Mouse (Mus musculus): ENCODE results near the gene Ass1. TPM values are rescaled to one million over a fixed set of nuclear protein-coding genes. Genes with fewer than 3 reads are reported as not detected.

The Ass1 gene
- polyA plus RNA-seq, 1 experiment from 2014 or later: 6.8 TPM

GRCm38 (mm10) chr2:31448756-31449440, 21.1 kb upstream of the Ass1 start:
- no peak overlapping the region for H3K27ac ChIP-seq

GRCm38 (mm10) chr2:31449441-31449815, 20.6 kb upstream of the Ass1 start:
- Histone ChIP-seq H3K4me3 (no peak overlapping the region), H3K9me3 (replicated peaks) (no peaks in the 10 kb centered on the region), H3K27me3 (ENCODE audit: low read depth, poor library complexity, severe bottlenecking) (peaks cover 8% of the 10 kb centered on the region; the same call in 1 of the 2 replicates), H3K36me3 (no peaks in the 10 kb centered on the region), H3K4me1 (peaks cover 61% of the 10 kb centered on the region), H3K27ac (no peak overlapping the region)
- no peak for DNase-seq (ENCODE audit: low spot score)
- WGBS: 73% methylated on average over 4 of the region's 4 CpGs

More at GRCm38 (mm10) chr2:31448756-31449440, 21.1 kb upstream of the Ass1 start:
- Histone ChIP-seq H3K36me3 (no peaks in the 10 kb centered on the region), H3K4me1 (peaks cover 56% of the 10 kb centered on the region), H3K4me3 (no peak overlapping the region), H3K27me3 (ENCODE audit: low read depth, poor library complexity, severe bottlenecking) (peaks cover 8% of the 10 kb centered on the region; the same call in 1 of the 2 replicates), H3K9me3 (replicated peaks) (no peaks in the 10 kb centered on the region)
- WGBS: 61% methylated on average over 3 of the region's 3 CpGs
- no peak for DNase-seq (ENCODE audit: low spot score)

- Histone ChIP-seq H3K4me3 (no peak overlapping the region), H3K36me3 (no peaks in the 10 kb centered on the region), H3K27ac (no peak overlapping the region), H3K27me3 (ENCODE audit: low read depth, poor library complexity, severe bottlenecking) (peaks cover 8% of the 10 kb centered on the region; the same call in 1 of the 2 replicates), H3K4me1 (peaks cover 66% of the 10 kb centered on the region), H3K9me3 (replicated peaks) (no peaks in the 10 kb centered on the region)
- DNase-seq (ENCODE audit: low spot score): no peak
- WGBS: 92% methylated on average over 4 of the region's 4 CpGs
Observed at GRCm38 (mm10) chr2:31449902-31450301, 20.1 kb upstream of the Ass1 start.

GRCm38 (mm10) chr2:31450661-31451060, 19.3 kb upstream of the Ass1 start:
- H3K36me3 ChIP-seq: no peaks in the 10 kb centered on the region
- H3K9me3 ChIP-seq (replicated peaks): no peaks in the 10 kb centered on the region
- no peak overlapping the region for H3K4me3 ChIP-seq
- H3K4me1 ChIP-seq: peaks cover 66% of the 10 kb centered on the region
- no peak overlapping the region for H3K27ac ChIP-seq
- no peak for DNase-seq (ENCODE audit: low spot score)
- WGBS: 56% methylated on average over 3 of the region's 3 CpGs
- H3K27me3 ChIP-seq (ENCODE audit: low read depth, poor library complexity, severe bottlenecking): peaks cover 8% of the 10 kb centered on the region; the same call in 1 of the 2 replicates

- no peaks in the 10 kb centered on the region for H3K36me3 ChIP-seq
- DNase-seq (ENCODE audit: low spot score): no peak
- H3K4me1 ChIP-seq: peaks cover 58% of the 10 kb centered on the region
- H3K27me3 ChIP-seq (ENCODE audit: low read depth, poor library complexity, severe bottlenecking): peaks cover 8% of the 10 kb centered on the region; the same call in 1 of the 2 replicates
- no peaks in the 10 kb centered on the region for H3K9me3 ChIP-seq (replicated peaks)
- WGBS: 34% methylated on average over 1 of the region's 1 CpGs
- no peak overlapping the region for H3K4me3 ChIP-seq
- no peak overlapping the region for H3K27ac ChIP-seq
Observed at GRCm38 (mm10) chr2:31451530-31451929, 18.5 kb upstream of the Ass1 start.

- no peaks in the 10 kb centered on the region for H3K36me3 ChIP-seq
- WGBS: 81% methylated on average over 13 of the region's 13 CpGs
- H3K9me3 ChIP-seq (replicated peaks): no peaks in the 10 kb centered on the region
- H3K4me3 ChIP-seq: no peak overlapping the region
- DNase-seq (ENCODE audit: low spot score): no peak
- H3K4me1 ChIP-seq: peaks cover 57% of the 10 kb centered on the region
- peak overlapping the region; percentile 30; the same call in 1 of the 2 replicates for H3K27ac ChIP-seq
- peaks cover 20% of the 10 kb centered on the region for H3K27me3 ChIP-seq (ENCODE audit: low read depth, poor library complexity, severe bottlenecking)
Observed at GRCm38 (mm10) chr2:31453011-31453410, 17.0 kb upstream of the Ass1 start.

- 34% methylated on average over 11 of the region's 11 CpGs for WGBS
- Histone ChIP-seq H3K27me3 (ENCODE audit: low read depth, poor library complexity, severe bottlenecking) (peaks cover 26% of the 10 kb centered on the region), H3K36me3 (no peaks in the 10 kb centered on the region), H3K4me1 (peaks cover 58% of the 10 kb centered on the region), H3K27ac (no peak overlapping the region), H3K9me3 (replicated peaks) (no peaks in the 10 kb centered on the region), H3K4me3 (no peak overlapping the region)
- DNase-seq (ENCODE audit: low spot score): no peak
Observed at GRCm38 (mm10) chr2:31453559-31454177, 16.3 kb upstream of the Ass1 start.

GRCm38 (mm10) chr2:31454280-31454679, 15.7 kb upstream of the Ass1 start:
- no peak for DNase-seq (ENCODE audit: low spot score)
- Histone ChIP-seq H3K36me3 (no peaks in the 10 kb centered on the region), H3K4me3 (no peak overlapping the region), H3K27me3 (ENCODE audit: low read depth, poor library complexity, severe bottlenecking) (peaks cover 32% of the 10 kb centered on the region), H3K4me1 (peaks cover 59% of the 10 kb centered on the region), H3K27ac (0 out of 2 replicates have a peak overlapping the region, but pooled peaks have one; percentile 31), H3K9me3 (replicated peaks) (no peaks in the 10 kb centered on the region)
- WGBS: 79% methylated on average over 8 of the region's 8 CpGs

GRCm38 (mm10) chr2:31455418-31455817, 14.6 kb upstream of the Ass1 start:
- 85% methylated on average over 7 of the region's 7 CpGs for WGBS
- peaks cover 44% of the 10 kb centered on the region for H3K27me3 ChIP-seq (ENCODE audit: low read depth, poor library complexity, severe bottlenecking)
- H3K27ac ChIP-seq: no peak overlapping the region
- H3K4me1 ChIP-seq: peaks cover 63% of the 10 kb centered on the region
- H3K4me3 ChIP-seq: no peak overlapping the region
- no peaks in the 10 kb centered on the region for H3K36me3 ChIP-seq
- DNase-seq (ENCODE audit: low spot score): no peak
- no peaks in the 10 kb centered on the region for H3K9me3 ChIP-seq (replicated peaks)

- 46% methylated on average over 5 of the region's 5 CpGs for WGBS
- H3K9me3 ChIP-seq (replicated peaks): no peaks in the 10 kb centered on the region
- H3K36me3 ChIP-seq: no peaks in the 10 kb centered on the region
- H3K4me1 ChIP-seq: peaks cover 40% of the 10 kb centered on the region
- H3K27ac ChIP-seq: no peak overlapping the region
- DNase-seq (ENCODE audit: low spot score): no peak
- H3K4me3 ChIP-seq: no peak overlapping the region
- peaks cover 57% of the 10 kb centered on the region for H3K27me3 ChIP-seq (ENCODE audit: low read depth, poor library complexity, severe bottlenecking)
Observed at GRCm38 (mm10) chr2:31458460-31458859, 11.5 kb upstream of the Ass1 start.

- DNase-seq (ENCODE audit: low spot score): no peak
- no peaks in the 10 kb centered on the region for H3K9me3 ChIP-seq (replicated peaks)
- peaks cover 40% of the 10 kb centered on the region for H3K4me1 ChIP-seq
- H3K4me3 ChIP-seq: peak overlapping the region; percentile 63
- no peaks in the 10 kb centered on the region for H3K36me3 ChIP-seq
- peaks cover 57% of the 10 kb centered on the region for H3K27me3 ChIP-seq (ENCODE audit: low read depth, poor library complexity, severe bottlenecking)
- no peak overlapping the region; the same call in 1 of the 2 replicates for H3K27ac ChIP-seq
- WGBS: 30% methylated on average over 16 of the region's 16 CpGs
Observed at GRCm38 (mm10) chr2:31458989-31459936, 10.7 kb upstream of the Ass1 start.

- Histone ChIP-seq H3K36me3 (no peaks in the 10 kb centered on the region), H3K4me1 (peaks cover 42% of the 10 kb centered on the region), H3K27ac (peak overlapping the region; percentile 63), H3K9me3 (replicated peaks) (no peaks in the 10 kb centered on the region), H3K4me3 (peak overlapping the region; percentile 63), H3K27me3 (ENCODE audit: low read depth, poor library complexity, severe bottlenecking) (peaks cover 57% of the 10 kb centered on the region)
- peak; percentile 80 for DNase-seq (ENCODE audit: low spot score)
- 1% methylated on average over 48 of the region's 48 CpGs for WGBS
Observed at GRCm38 (mm10) chr2:31460025-31460571, 9.9 kb upstream of the Ass1 start.

All from limb, embryonic 10.5 days (tissue).